Mouse (Mus musculus): ENCODE measurements at regions not wholly inside any gene's neighbourhood (a gene's known extent, or its start where the extent isn't known, plus 50 kb on each side); places are given as distances from the start of the nearest gene placed in this dataset.
"Not testable (repeated sequence)": the region's sequence is repeated elsewhere in the genome, so short reads cannot be mapped to it uniquely, and the experiment has no call there.

GRCm38 (mm10) chr6:3151901-3152300 is 247.5 kb downstream of the Samd9l start:
- TF ChIP-seq GATA1 (IDR thresholded peaks at IDR 0.05; ENCODE audit: borderline replicate concordance, low read length); FLI1 (IDR thresholded peaks at IDR 0.05; ENCODE audit: low read length): not testable (repeated sequence)
